Mouse (Mus musculus): ENCODE measurements at regions not wholly inside any gene's neighbourhood (a gene's known extent, or its start where the extent isn't known, plus 50 kb on each side); places are given as distances from the start of the nearest gene placed in this dataset.

- no peaks in the 10 kb centered on the region for H3K9me3 ChIP-seq (ENCODE audit: control insufficient read depth, low read length)
- no peak for ATAC-seq (ENCODE audit: low FRiP score)
- H3K4me1 ChIP-seq (ENCODE audit: control insufficient read depth, insufficient read depth, low read length): no peaks in the 10 kb centered on the region
- H3K9ac ChIP-seq (ENCODE audit: low read length): no peak overlapping the region
- DNase-seq (ENCODE audit: low spot score, missing footprints): no peak
- H3K27ac ChIP-seq (ENCODE audit: low read depth, low read length): no peak overlapping the region
- H3K27me3 ChIP-seq (ENCODE audit: control insufficient read depth, insufficient read depth, low read length): no peaks in the 10 kb centered on the region
- no peak overlapping the region for H3K4me2 ChIP-seq
- WGBS: 54% methylated on average over 4 of the region's 4 CpGs
- no peaks in the 10 kb centered on the region for H3K36me3 ChIP-seq (ENCODE audit: control insufficient read depth, insufficient read depth, low read length)
- H3K4me3 ChIP-seq (ENCODE audit: low read depth, low read length): no peak overlapping the region
These were observed 192.3 kb upstream of the B430218F22Rik start for GRCm38 (mm10) chr13:118193951-118194696.

DNA sequence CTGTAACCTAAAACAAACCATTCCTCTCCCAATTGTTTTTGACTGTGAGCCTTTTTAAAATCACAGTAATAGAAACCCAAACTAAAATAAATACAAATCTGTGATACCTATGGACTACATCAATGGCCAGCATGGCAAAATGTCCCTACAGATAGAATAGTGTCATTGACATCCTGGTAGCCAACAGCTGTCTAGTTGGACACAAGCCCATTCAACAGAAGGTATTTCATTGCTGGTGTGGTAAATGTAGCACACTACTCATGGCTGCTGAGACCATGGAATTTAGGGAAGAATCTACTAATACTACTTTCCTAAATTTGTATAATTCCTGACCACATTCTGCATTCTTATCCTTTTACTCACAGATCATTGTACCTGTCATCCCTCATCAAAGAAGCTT is 178.3 kb upstream of the B430218F22Rik start:
- Histone ChIP-seq H3K4me2 (no peak overlapping the region), H3K9ac (ENCODE audit: low read length) (no peak overlapping the region), H3K4me1 (ENCODE audit: control insufficient read depth, insufficient read depth, low read length) (no peaks in the 10 kb centered on the region), H3K36me3 (ENCODE audit: control insufficient read depth, insufficient read depth, low read length) (no peaks in the 10 kb centered on the region), H3K9me3 (ENCODE audit: control insufficient read depth, low read length) (no peaks in the 10 kb centered on the region), H3K4me3 (ENCODE audit: low read depth, low read length) (no peak overlapping the region), H3K27me3 (ENCODE audit: control insufficient read depth, insufficient read depth, low read length) (no peaks in the 10 kb centered on the region), H3K27ac (ENCODE audit: low read depth, low read length) (no peak overlapping the region)
- ATAC-seq (ENCODE audit: low FRiP score) (no peak), DNase-seq (ENCODE audit: low spot score, missing footprints) (no peak)

DNA sequence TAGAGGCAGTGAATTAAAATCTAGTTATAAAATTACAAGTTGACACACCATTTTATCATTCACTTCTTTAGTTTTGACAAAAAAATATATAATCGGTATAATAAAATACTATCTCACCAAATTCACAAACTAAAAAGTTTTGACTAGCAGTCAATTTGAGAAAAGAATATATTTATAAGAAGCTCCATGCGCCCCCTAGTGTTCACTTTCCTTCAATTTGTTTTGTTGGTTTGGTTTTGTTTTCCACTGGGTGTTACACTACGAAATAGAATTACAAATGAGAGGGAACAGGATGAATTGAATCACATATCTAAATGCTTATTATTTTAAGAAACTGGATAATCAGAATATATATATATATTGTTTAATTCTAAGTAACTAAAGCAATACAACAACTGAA is 159.1 kb upstream of the B430218F22Rik start:
- ATAC-seq (ENCODE audit: low FRiP score) (no peak), DNase-seq (ENCODE audit: low spot score, missing footprints) (peak; percentile 90)
- Histone ChIP-seq H3K4me2 (no peak overlapping the region), H3K9ac (ENCODE audit: low read length) (no peak overlapping the region), H3K4me3 (ENCODE audit: low read depth, low read length) (no peak overlapping the region), H3K27me3 (ENCODE audit: control insufficient read depth, insufficient read depth, low read length) (no peaks in the 10 kb centered on the region), H3K27ac (ENCODE audit: low read depth, low read length) (no peak overlapping the region), H3K9me3 (ENCODE audit: control insufficient read depth, low read length) (no peaks in the 10 kb centered on the region), H3K36me3 (ENCODE audit: control insufficient read depth, insufficient read depth, low read length) (no peaks in the 10 kb centered on the region), H3K4me1 (ENCODE audit: control insufficient read depth, insufficient read depth, low read length) (no peaks in the 10 kb centered on the region)
- WGBS: 35% methylated on average over 3 of the region's 3 CpGs

GRCm38 (mm10) chr13:118237968-118238367 is 148.5 kb upstream of the B430218F22Rik start:
- no peaks in the 10 kb centered on the region for H3K27me3 ChIP-seq (ENCODE audit: control insufficient read depth, insufficient read depth, low read length)
- DNase-seq (ENCODE audit: low spot score, missing footprints) (no peak), ATAC-seq (ENCODE audit: low FRiP score) (no peak)
- H3K9me3 ChIP-seq (ENCODE audit: control insufficient read depth, low read length): no peaks in the 10 kb centered on the region
- no peak overlapping the region for H3K4me3 ChIP-seq (ENCODE audit: low read depth, low read length)
- H3K4me1 ChIP-seq (ENCODE audit: control insufficient read depth, insufficient read depth, low read length): no peaks in the 10 kb centered on the region
- no peak overlapping the region for H3K4me2 ChIP-seq
- H3K27ac ChIP-seq (ENCODE audit: low read depth, low read length): no peak overlapping the region
- H3K9ac ChIP-seq (ENCODE audit: low read length): no peak overlapping the region
- 80% methylated on average over 1 of the region's 1 CpGs for WGBS
- no peaks in the 10 kb centered on the region for H3K36me3 ChIP-seq (ENCODE audit: control insufficient read depth, insufficient read depth, low read length)

DNA sequence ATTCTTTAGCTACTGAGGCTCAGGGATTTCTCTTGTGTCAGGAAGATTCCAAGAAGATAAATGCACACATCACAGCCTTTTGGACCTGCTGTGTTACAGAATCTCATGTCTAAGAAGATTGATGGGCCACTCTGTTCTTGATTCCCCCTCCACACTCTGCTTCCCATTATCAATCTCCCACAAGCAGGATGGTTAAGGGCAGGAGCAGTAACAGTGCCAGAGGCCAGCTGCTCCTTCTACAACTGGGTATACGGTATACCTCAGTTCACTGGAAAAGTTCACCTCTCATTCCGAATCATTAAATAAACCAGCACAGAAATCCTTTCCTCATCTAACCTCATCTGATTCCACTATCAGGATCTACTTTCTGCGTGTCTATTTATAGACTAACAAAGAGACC is 141.8 kb upstream of the B430218F22Rik start:
- H3K9me3 ChIP-seq (ENCODE audit: control insufficient read depth, low read length): no peaks in the 10 kb centered on the region
- no peaks in the 10 kb centered on the region for H3K4me1 ChIP-seq (ENCODE audit: control insufficient read depth, insufficient read depth, low read length)
- no peaks in the 10 kb centered on the region for H3K27me3 ChIP-seq (ENCODE audit: control insufficient read depth, insufficient read depth, low read length)
- H3K4me2 ChIP-seq: no peak overlapping the region
- WGBS: 82% methylated on average over 3 of the region's 3 CpGs
- no peak for ATAC-seq (ENCODE audit: low FRiP score)
- H3K4me3 ChIP-seq (ENCODE audit: low read depth, low read length): no peak overlapping the region
- H3K9ac ChIP-seq (ENCODE audit: low read length): no peak overlapping the region
- H3K27ac ChIP-seq (ENCODE audit: low read depth, low read length): no peak overlapping the region
- H3K36me3 ChIP-seq (ENCODE audit: control insufficient read depth, insufficient read depth, low read length): no peaks in the 10 kb centered on the region
- DNase-seq (ENCODE audit: low spot score, missing footprints): no peak

GRCm38 (mm10) chr13:118245546-118245945 is 140.9 kb upstream of the B430218F22Rik start:
- no peak for ATAC-seq (ENCODE audit: low FRiP score)
- Histone ChIP-seq H3K27me3 (ENCODE audit: control insufficient read depth, insufficient read depth, low read length) (no peaks in the 10 kb centered on the region), H3K4me2 (no peak overlapping the region), H3K27ac (ENCODE audit: low read depth, low read length) (no peak overlapping the region), H3K9ac (ENCODE audit: low read length) (no peak overlapping the region), H3K4me3 (ENCODE audit: low read depth, low read length) (no peak overlapping the region), H3K36me3 (ENCODE audit: control insufficient read depth, insufficient read depth, low read length) (no peaks in the 10 kb centered on the region), H3K4me1 (ENCODE audit: control insufficient read depth, insufficient read depth, low read length) (no peaks in the 10 kb centered on the region), H3K9me3 (ENCODE audit: control insufficient read depth, low read length) (no peaks in the 10 kb centered on the region)
- WGBS: 83% methylated on average over 2 of the region's 2 CpGs
- no peak for DNase-seq (ENCODE audit: low spot score, missing footprints)

GRCm38 (mm10) chr13:118259606-118260005 is 126.8 kb upstream of the B430218F22Rik start:
- ATAC-seq (ENCODE audit: low FRiP score) (no peak), DNase-seq (ENCODE audit: low spot score, missing footprints) (peak; percentile 45)
- no peak overlapping the region for H3K4me3 ChIP-seq (ENCODE audit: low read depth, low read length)
- H3K9me3 ChIP-seq (ENCODE audit: control insufficient read depth, low read length): no peaks in the 10 kb centered on the region
- no peaks in the 10 kb centered on the region for H3K36me3 ChIP-seq (ENCODE audit: control insufficient read depth, insufficient read depth, low read length)
- no peak overlapping the region for H3K27ac ChIP-seq (ENCODE audit: low read depth, low read length)
- 43% methylated on average over 4 of the region's 4 CpGs for WGBS
- no peak overlapping the region for H3K4me2 ChIP-seq
- no peaks in the 10 kb centered on the region for H3K4me1 ChIP-seq (ENCODE audit: control insufficient read depth, insufficient read depth, low read length)
- no peaks in the 10 kb centered on the region for H3K27me3 ChIP-seq (ENCODE audit: control insufficient read depth, insufficient read depth, low read length)
- H3K9ac ChIP-seq (ENCODE audit: low read length): no peak overlapping the region

DNA sequence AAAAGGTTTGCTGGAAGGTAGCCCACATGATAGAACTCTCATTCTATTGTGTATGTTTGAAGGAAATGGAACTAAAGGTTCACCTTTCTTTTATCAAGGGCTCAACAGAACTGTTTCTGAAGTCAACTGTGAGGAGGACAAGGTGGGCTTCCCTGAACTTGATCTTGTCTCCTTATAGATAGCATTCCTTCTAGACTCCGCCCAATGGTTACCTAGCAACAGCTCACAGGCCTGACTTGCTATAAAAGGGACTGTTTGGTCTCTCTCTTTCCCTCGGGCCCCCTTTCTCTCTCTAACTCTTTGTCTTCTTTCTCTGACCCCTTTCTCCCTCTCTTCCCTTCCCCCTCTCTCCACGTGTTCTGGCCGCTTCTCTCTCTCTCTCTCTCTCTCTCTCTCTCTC is 123.5 kb upstream of the B430218F22Rik start:
- H3K36me3 ChIP-seq (ENCODE audit: control insufficient read depth, insufficient read depth, low read length): no peaks in the 10 kb centered on the region
- DNase-seq (ENCODE audit: low spot score, missing footprints) (peak; percentile 33), ATAC-seq (ENCODE audit: low FRiP score) (0 out of 2 replicates have a peak, but pooled peaks have one; percentile 33)
- WGBS: 49% methylated on average over 4 of the region's 4 CpGs
- no peaks in the 10 kb centered on the region for H3K9me3 ChIP-seq (ENCODE audit: control insufficient read depth, low read length)
- H3K4me3 ChIP-seq (ENCODE audit: low read depth, low read length): no peak overlapping the region
- no peak overlapping the region for H3K4me2 ChIP-seq
- no peak overlapping the region for H3K27ac ChIP-seq (ENCODE audit: low read depth, low read length)
- H3K27me3 ChIP-seq (ENCODE audit: control insufficient read depth, insufficient read depth, low read length): no peaks in the 10 kb centered on the region
- H3K4me1 ChIP-seq (ENCODE audit: control insufficient read depth, insufficient read depth, low read length): no peaks in the 10 kb centered on the region
- no peak overlapping the region for H3K9ac ChIP-seq (ENCODE audit: low read length)

DNA sequence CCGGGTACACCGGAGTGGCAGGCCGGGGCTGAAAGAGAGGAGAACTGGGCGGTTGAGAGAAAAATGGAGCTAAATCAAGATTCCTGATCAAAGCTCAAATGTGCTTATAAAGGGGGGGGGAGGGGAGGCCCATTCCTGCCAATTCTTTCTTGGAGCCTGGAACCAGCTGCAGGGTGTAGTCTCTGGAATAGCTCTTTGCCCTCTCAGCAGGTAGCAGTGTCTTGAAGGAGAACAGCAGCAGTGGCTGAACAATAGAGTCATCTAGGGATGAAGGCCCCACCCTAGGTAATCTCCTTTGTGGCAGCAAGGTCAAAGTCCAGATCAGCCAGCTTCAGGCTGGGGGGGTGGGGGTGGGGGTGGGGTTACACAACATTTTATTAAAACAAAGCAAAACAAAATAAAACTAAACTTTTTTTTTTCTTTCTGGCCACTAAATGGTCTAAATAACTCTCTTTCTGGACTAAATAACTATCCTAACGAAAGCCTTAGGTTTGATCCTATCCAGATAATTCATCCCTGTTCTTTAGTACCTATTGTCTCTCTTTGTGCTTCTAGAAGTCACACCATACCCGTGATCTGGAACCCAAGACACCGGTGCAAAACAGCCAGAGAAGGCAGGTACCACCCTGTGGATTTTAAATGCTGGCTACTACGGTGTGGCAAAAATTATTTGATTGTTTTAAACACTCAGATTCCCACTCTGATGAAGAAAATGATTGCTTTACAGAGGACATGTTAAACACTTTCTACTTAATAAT is 120.5 kb upstream of the B430218F22Rik start:
- no peak overlapping the region for H3K27ac ChIP-seq (ENCODE audit: low read depth, low read length)
- ATAC-seq (ENCODE audit: low FRiP score) (peak; percentile 38; the same call in 1 of the 2 replicates), DNase-seq (ENCODE audit: low spot score, missing footprints) (peak; percentile 77)
- no peaks in the 10 kb centered on the region for H3K9me3 ChIP-seq (ENCODE audit: control insufficient read depth, low read length)
- H3K27me3 ChIP-seq (ENCODE audit: control insufficient read depth, insufficient read depth, low read length): no peaks in the 10 kb centered on the region
- H3K4me2 ChIP-seq: no peak overlapping the region
- H3K4me3 ChIP-seq (ENCODE audit: low read depth, low read length): no peak overlapping the region
- WGBS: 76% methylated on average over 8 of the region's 8 CpGs
- no peaks in the 10 kb centered on the region for H3K4me1 ChIP-seq (ENCODE audit: control insufficient read depth, insufficient read depth, low read length)
- no peaks in the 10 kb centered on the region for H3K36me3 ChIP-seq (ENCODE audit: control insufficient read depth, insufficient read depth, low read length)
- H3K9ac ChIP-seq (ENCODE audit: low read length): no peak overlapping the region

Measured in midbrain, embryonic 11.5 days (tissue).